ENCODE assay signal across 22 mouse cellular contexts in the genomic region with DNA sequence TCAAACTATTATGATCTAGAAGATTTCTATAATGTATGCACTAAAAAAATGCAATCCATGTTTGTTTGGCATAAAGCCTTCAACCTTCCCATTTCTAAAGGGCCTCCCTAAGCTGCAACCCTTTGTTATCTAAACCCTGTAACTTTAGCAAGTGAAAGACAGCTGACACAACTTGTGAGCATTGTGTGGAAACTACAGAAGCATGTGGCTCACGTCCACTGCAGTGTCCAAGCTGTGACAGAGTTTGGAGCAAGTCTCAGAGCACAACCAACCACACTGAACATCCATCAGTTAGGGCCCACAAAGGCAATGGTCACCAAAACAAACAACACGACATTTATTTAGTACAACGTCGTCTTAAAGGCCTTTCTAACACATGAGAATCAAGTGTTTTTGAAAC.
DNase-seq lines count a peak whose midpoint lies in the region; ATAC-seq and TF ChIP-seq lines count a peak whose summit lies in the region.
"Had no signal": no experiment of that assay in that cellular context is flagged by ENCODE, and none has a peak within 500 bp of the region (broad histone marks: within the 10 kb centered on the region; RNA-seq: fewer than 3 reads in every experiment).

No protein-coding gene starts in this region.

- H3K4me1 ChIP-seq in embryonic facial prominence, embryonic 13.5 days: peaks cover 12% of the 10 kb centered on the region; the same call in 1 of the 2 replicates
- H3K4me1 ChIP-seq in embryonic facial prominence, embryonic 10.5 days: peaks cover 12% of the 10 kb centered on the region
- no peaks in the 10 kb centered on the region for H3K4me1 ChIP-seq in heart, embryonic 16.5 days (ENCODE audit: control insufficient read depth, insufficient read depth, low read length)
- no peaks in the 10 kb centered on the region for H3K4me1 ChIP-seq in lung, postnatal 0 days (ENCODE audit: insufficient read depth, low read depth, low read length)

- no peak overlapping the region for H3K4me3 ChIP-seq in embryonic facial prominence, embryonic 13.5 days
- H3K4me3 ChIP-seq in embryonic facial prominence, embryonic 10.5 days: no peak overlapping the region
- no peak overlapping the region for H3K4me3 ChIP-seq in heart, embryonic 16.5 days (ENCODE audit: low read length)
- no peak overlapping the region for H3K4me3 ChIP-seq in lung, postnatal 0 days (ENCODE audit: low read depth, low read length)

- DNase-seq in embryonic facial prominence, embryonic 10.5 days (ENCODE audit: low spot score): no peak
- no peak for DNase-seq in heart, adult 8-10 months (ENCODE audit: low spot score)
- peak; percentile 66 for DNase-seq in lung, postnatal 0 days (ENCODE audit: low spot score)
- DNase-seq in lung, postnatal 14 days: no peak
- peak; percentile 7 for DNase-seq in lung, postnatal 10 days
- DNase-seq in lung, postnatal 25 days (ENCODE audit: low spot score): no peak
- DNase-seq: adrenal gland, adult 2 months; adrenal gland, adult 8-10 months; adrenal gland, postnatal 10 days; adrenal gland, postnatal 14 days; adrenal gland, postnatal 25 days; adrenal gland, postnatal 36 days; B cell, adult 2 months; cerebellum, adult 11 months; cerebellum, adult 11-12 months had no signal

- no peak overlapping the region for H3K9ac ChIP-seq in embryonic facial prominence, embryonic 13.5 days
- no peak overlapping the region for H3K9ac ChIP-seq in heart, embryonic 16.5 days (ENCODE audit: low read length)
- H3K9ac ChIP-seq in lung, postnatal 0 days (replicated peaks; ENCODE audit: low read depth): no peak overlapping the region

- TF ChIP-seq CTCF in lung, postnatal 0 days (IDR thresholded peaks at IDR 0.05): no peak

- TF ChIP-seq EP300 in lung, postnatal 0 days (IDR thresholded peaks at IDR 0.05): no peak

- H3K27me3 ChIP-seq in embryonic facial prominence, embryonic 13.5 days: no peaks in the 10 kb centered on the region
- no peaks in the 10 kb centered on the region for H3K27me3 ChIP-seq in embryonic facial prominence, embryonic 10.5 days (replicated peaks; ENCODE audit: low read depth, poor library complexity, severe bottlenecking)
- H3K27me3 ChIP-seq in heart, embryonic 16.5 days (ENCODE audit: control insufficient read depth, insufficient read depth, low read length): no peaks in the 10 kb centered on the region
- H3K27me3 ChIP-seq in lung, postnatal 0 days (replicated peaks; ENCODE audit: insufficient read depth, low read length): no peaks in the 10 kb centered on the region
- H3K27me3 ChIP-seq: CH12.LX, Patski had no signal

- no peaks in the 10 kb centered on the region for H3K9me3 ChIP-seq in embryonic facial prominence, embryonic 13.5 days
- H3K9me3 ChIP-seq in embryonic facial prominence, embryonic 10.5 days: no peaks in the 10 kb centered on the region
- H3K9me3 ChIP-seq in heart, embryonic 16.5 days (replicated peaks; ENCODE audit: control insufficient read depth, low read length): no peaks in the 10 kb centered on the region
- no peaks in the 10 kb centered on the region for H3K9me3 ChIP-seq in lung, postnatal 0 days (ENCODE audit: low read length)
- H3K9me3 ChIP-seq: G1E had no signal

- peak overlapping the region; percentile 39; the same call in 1 of the 2 replicates for H3K27ac ChIP-seq in embryonic facial prominence, embryonic 13.5 days
- H3K27ac ChIP-seq in embryonic facial prominence, embryonic 10.5 days (replicated peaks): no peak overlapping the region
- 0 out of 2 replicates have a peak overlapping the region, but pooled peaks have one; percentile 35 for H3K27ac ChIP-seq in heart, embryonic 16.5 days (ENCODE audit: low read length)
- H3K27ac ChIP-seq in lung, postnatal 0 days (ENCODE audit: low read length): no peak overlapping the region

- no peak for ATAC-seq in embryonic facial prominence, embryonic 13.5 days (ENCODE audit: insufficient number of reproducible peaks, insufficient read depth, low FRiP score, low TSS enrichment, low read depth)
- ATAC-seq in heart, embryonic 16.5 days (replicated peaks; ENCODE audit: extremely low read depth, insufficient read depth, low FRiP score): no peak
- ATAC-seq in lung, postnatal 0 days: peak; percentile 56
- ATAC-seq: activated CD4-positive, CD25-positive, alpha-beta regulatory T cell, adult 4 months; CD4-positive, CD25-positive, alpha-beta regulatory T cell, adult 4 months; Patski had no signal

- peaks cover 13% of the 10 kb centered on the region for H3K36me3 ChIP-seq in embryonic facial prominence, embryonic 13.5 days
- peaks cover 37% of the 10 kb centered on the region for H3K36me3 ChIP-seq in embryonic facial prominence, embryonic 10.5 days (replicated peaks)
- H3K36me3 ChIP-seq in heart, embryonic 16.5 days (ENCODE audit: control insufficient read depth, insufficient read depth): peaks cover 56% of the 10 kb centered on the region
- peaks cover 5% of the 10 kb centered on the region; the same call in 1 of the 2 replicates for H3K36me3 ChIP-seq in lung, postnatal 0 days (ENCODE audit: insufficient read depth, low read length)

- no peak overlapping the region for H3K4me2 ChIP-seq in embryonic facial prominence, embryonic 13.5 days
- no peak overlapping the region for H3K4me2 ChIP-seq in heart, embryonic 16.5 days (ENCODE audit: low read depth, low read length)
- H3K4me2 ChIP-seq in lung, postnatal 0 days (replicated peaks; ENCODE audit: low read depth, low read length): no peak overlapping the region

- WGBS in embryonic facial prominence, embryonic 13.5 days: 75% methylated on average over 4 of the region's 4 CpGs
- WGBS in embryonic facial prominence, embryonic 10.5 days: 82% methylated on average over 4 of the region's 4 CpGs
- 73% methylated on average over 4 of the region's 4 CpGs for WGBS in heart, embryonic 16.5 days
- WGBS in lung, postnatal 0 days: 52% methylated on average over 4 of the region's 4 CpGs

Comparison
In these comparisons a context has a peak if more than half of its experiments do, and no peak if none do; other contexts are left out.
1. H3K27ac ChIP-seq: peak in embryonic facial prominence, embryonic 13.5 days (single experiment) and heart, embryonic 16.5 days (single experiment); none in embryonic facial prominence, embryonic 10.5 days (single experiment) and lung, postnatal 0 days (single experiment).
2. DNase-seq: peak in lung, postnatal 0 days (single experiment) and lung, postnatal 10 days (single experiment); none in embryonic facial prominence, embryonic 10.5 days (single experiment), heart, adult 8-10 months (single experiment), lung, postnatal 14 days (single experiment) and lung, postnatal 25 days (single experiment).